In the genomic region with DNA sequence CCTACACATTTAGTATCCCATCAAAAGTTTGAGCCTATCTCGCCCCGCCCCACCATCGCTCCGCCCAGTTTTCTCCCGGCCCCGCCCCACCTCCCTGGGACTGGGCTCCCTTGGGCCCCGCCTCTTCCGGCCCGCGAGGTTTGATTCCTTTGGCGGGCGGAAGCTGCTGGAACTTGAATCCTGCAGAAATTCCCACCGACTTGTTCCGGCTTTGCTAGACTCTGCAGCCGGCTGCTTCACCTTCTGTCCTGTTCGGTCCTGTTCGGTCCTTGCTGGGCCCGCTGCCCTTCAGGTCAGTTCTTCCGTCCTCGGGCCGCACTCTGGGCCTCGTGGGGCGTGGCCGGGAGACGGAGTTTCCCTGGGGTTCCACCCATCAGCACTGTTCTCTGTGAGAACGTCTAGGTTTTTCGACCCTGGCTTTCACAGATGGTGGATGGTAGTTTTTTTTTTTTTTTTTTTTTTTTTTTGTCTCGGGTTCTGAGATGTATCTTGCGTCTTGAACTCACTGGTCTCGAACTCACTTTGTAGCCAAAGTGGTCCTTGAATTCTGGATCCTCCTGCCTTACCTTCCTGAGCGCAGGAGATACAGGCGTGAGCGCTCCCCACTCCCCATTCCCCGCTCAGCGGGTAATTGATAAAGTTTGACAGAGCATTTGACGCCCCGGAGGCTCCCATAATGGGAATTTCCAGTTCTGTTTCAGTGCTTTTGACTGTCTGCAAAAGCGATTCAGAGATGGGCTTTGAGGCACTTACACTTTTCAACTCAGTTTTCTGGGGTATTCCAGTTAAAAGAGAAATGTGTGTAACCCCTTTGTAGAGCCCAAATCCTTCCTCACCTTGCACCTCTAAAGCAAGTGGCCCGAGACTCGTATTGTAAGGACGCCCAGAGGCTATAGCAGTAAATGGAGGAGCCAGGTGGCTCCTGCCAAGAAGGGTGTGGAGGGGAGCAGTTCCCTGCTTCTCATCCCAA, we compare ENCODE assay signal across 8 mouse cellular contexts. TPM values are rescaled to one million over a fixed set of nuclear protein-coding genes. Genes with fewer than 3 reads are reported as not detected.
DNase-seq lines count a peak whose midpoint lies in the region; ATAC-seq lines count a peak whose summit lies in the region.

Gene Melk (plus strand): TSS at position 96 of the 970 bp plus-strand sequence.

- DNase-seq in 3T3-L1 (ENCODE audit: low read depth, low spot score), result peak; percentile 92
- peak; percentile 62 to 74 for DNase-seq in adrenal gland, adult 18-20 months (ENCODE audit: low spot score in 2 of 2)
- DNase-seq in embryo, embryonic 10.5 days (ENCODE audit: low spot score), result peak; percentile 97
- DNase-seq in gastrocnemius, postnatal 25 days, result peak; percentile 57
- DNase-seq in liver, result peak; percentile 92
- peak; percentile 56 to 66 for DNase-seq in monocyte, adult 2 months (ENCODE audit: low read depth in 1 of 2, low spot score in 2 of 2)
- peak; percentile 86 to 91 for DNase-seq in spleen, postnatal 4 days (ENCODE audit: low spot score in 2 of 2)

- ATAC-seq in inflammation-experienced regulatory T-cells, adult 6 months, result peak; percentile 95

RNA-seq across cellular contexts. Expression of gene Melk, which starts in this region (rescaled TPM):
- under 1 TPM; 0.29 to 0.30 TPM for total RNA-seq in adrenal gland, adult 18-20 months (2021)
- total RNA-seq in gastrocnemius, postnatal 25 days (2021), result under 1 TPM; 0.26 to 0.46 TPM
- 10 to 100 TPM in 1 of 3 experiments, 1 to 10 TPM in 2; 4.9 to 33.1 (median 5.2) TPM for polyA plus RNA-seq in inflammation-experienced regulatory T-cells, adult 6 months (2017; shearing (Covaris generic))

Comparison
In these comparisons a context has a peak if more than half of its experiments do, and no peak if none do; other contexts are left out.
1. Peak in every context shown above with its lines: DNase-seq and ATAC-seq.
2. Peak in DNase-seq in adrenal gland, adult 18-20 months; RNA of the gene not detected or under 1 TPM.
3. Peak in DNase-seq in gastrocnemius, postnatal 25 days; RNA of the gene not detected or under 1 TPM.